Mouse (Mus musculus) left cerebral cortex, postnatal 4 days (tissue): ENCODE measurements around the gene Gsdma2. TPM values are rescaled to one million over a fixed set of nuclear protein-coding genes. Genes with fewer than 3 reads are reported as not detected.
"Not testable (repeated sequence)": the region's sequence is repeated elsewhere in the genome, so short reads cannot be mapped to it uniquely, and the experiment has no call there.

Experiments
- DNase-seq: peaks from one replicate; pipeline ENCODE4 v3.0.0-alpha.2; 2022
- intact Hi-C: fragments of 180-260 bp; cut with DNase I; formaldehyde crosslinking; loops from one replicate; pipeline ENCODE4 v1.15.1; 2025
- total RNA-seq, 2 experiments: library from RNA; stranded (reverse); gene quantifications; 2 replicates each; pipeline ENCODE4 v1.2.3; 2021

The Gsdma2 gene
- total RNA-seq, 2 experiments from 2014 or later, result not detected

DNA sequence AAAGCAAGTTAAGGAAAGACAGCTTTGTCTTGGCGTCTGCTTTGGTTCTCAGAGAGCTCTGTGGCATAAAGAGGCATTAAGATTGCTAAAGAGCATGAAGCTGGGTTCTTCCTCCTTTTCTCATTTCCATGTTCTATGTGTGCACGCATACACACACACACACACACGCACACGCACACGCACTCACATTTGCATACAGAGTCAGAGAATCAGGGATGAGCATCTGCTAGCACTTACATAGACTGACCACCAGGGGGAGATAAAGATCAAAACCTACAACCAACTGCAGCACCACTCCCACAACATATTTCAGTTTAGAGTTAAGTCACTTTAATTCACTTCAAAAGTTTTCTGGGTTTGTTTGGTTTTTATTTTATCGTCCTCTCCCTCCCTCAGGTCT is 14.0 kb downstream of the Gsdma2 start:
- intact Hi-C loops, result no loop called here

DNA sequence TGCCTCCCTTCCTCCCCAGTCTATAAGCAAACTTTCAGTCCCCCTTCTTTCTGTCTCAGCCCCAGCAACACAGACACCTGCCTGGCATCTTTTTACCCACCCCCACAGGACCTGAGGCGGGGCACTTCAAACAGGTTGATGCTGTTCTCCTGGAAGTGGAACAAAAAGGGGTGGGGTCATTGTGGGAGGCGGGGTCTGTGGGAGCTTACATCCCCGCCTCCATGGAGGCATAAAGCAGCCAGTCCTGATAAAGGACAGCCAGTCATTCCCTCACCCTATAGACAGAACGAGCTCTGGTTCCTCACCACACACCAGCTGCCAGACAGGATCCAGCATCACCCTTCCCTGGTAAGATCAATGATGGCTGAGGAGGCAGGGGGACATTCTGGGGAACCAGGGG is 17.5 kb downstream of the Gsdma2 start, which contains the start of gene Gsdma:
Gsdma (plus strand) TSS at position 261 of the 400 bp plus-strand sequence.
- intact Hi-C loops, result no loop called here
- DNase-seq, result no peak

More for the DNA sequence above, 14.0 kb downstream of the Gsdma2 start:
- peak; percentile 34 for DNase-seq

DNA sequence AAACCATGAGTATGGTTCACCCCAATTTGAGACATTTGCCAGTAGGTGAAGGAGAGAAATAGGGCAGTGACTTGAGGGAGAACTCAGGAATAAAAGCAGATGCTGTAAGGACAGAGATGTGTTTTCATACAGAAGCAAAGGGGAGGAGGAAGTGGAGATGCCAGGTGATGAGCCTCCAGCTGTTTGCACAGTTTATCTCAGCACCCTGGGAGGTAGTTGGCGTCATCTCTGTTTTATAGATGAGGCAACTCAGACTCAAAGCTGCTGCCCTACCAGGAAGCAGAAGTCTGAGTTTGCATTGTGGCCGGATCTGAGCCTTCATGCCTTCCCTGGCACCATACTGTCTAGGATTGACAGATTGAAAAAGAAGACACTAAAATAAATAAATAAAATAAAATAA is 22.4 kb downstream of the Gsdma2 start:
- intact Hi-C loops, result no loop called here
- DNase-seq, result no peak

DNA sequence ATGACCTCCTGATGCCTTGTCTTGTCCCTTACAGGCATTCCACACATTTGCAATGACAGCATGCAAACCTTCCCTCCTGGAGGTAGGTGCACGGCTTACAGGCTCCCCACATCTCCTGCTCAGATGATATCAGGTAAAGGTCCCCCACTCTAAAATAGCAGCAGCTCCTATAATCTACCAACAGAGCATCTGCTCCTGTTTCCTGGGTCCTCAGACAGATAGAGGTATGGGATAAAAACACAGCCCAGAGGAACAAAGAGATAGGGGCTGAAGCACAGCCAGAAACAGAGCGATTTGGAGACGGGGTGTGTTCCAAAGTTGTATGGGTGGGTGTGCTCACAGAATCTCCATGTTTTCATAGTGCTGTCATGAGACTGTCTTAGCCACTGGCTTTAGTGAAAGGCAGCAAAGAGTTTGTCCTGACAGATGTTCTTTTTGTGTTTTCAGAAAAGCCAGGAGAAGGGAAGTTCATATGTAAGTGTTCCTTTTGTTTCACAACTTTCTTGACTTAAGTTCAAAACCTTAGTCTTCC is 24.8 kb downstream of the Gsdma2 start:
- intact Hi-C loops, result no loop called here
- no peak for DNase-seq

DNA sequence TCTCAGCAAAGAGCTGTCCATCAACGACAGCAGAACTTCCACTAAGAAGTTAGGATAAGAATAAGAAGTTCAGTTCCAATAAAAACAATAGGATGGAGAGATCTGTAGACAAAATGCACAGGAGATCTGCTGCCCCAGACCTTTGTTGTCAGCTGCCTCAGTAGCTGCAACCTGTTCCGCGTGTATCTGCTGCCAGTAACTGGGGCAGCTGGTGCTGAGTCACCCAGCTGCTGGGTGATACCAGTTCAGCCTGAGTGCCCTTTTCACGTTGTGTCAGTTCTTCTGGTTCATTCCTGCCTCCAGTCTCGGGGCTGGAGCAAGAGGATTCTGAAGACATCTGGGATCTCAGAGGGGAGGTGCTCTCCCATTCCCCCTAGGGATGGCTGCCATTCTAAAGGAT is 25.3 kb downstream of the Gsdma2 start:
- intact Hi-C loops, result no loop called here
- DNase-seq, result no peak

DNA sequence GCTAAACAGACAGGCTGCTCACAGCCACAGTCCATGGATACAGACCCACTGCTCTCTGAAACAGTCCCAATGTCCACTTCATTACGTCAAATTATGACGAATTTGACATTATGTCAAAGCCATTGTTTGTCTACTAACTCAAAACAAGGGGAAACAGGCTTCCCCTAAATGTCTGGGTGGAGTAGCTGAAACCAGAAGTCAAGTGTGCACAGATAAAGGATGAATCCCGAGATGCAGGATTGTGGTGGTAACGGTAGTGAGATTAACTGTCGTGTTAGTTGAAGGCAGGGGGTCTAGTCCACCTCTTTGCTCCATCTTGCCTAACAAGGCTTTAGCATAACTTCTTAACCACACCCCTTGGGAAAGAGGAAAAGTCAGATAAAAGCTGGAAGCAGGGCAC is 25.9 kb downstream of the Gsdma2 start:
- no peak for DNase-seq
- intact Hi-C loops, result no loop called here

DNA sequence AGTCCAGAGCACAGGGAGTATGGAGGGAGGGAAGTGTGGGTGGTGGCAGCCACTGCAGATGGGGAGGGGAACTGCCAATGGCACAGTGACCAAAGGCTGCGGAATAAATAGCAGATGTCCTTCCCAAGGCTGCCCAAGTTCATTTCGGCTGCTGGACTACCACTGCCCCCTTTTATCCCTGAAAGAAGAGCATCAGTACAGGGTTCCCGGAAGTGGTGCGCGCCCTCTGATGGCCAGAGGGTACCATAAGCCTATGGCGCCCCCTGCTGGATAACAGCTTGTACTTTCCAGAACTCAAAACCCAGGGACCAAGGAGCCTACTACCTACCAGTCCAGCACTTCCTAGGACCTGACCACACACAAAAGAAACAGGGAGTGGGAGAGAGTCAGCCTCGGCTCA is 26.6 kb downstream of the Gsdma2 start:
- peak; percentile 74 for DNase-seq
- intact Hi-C loops, result not testable (repeated sequence)

DNA sequence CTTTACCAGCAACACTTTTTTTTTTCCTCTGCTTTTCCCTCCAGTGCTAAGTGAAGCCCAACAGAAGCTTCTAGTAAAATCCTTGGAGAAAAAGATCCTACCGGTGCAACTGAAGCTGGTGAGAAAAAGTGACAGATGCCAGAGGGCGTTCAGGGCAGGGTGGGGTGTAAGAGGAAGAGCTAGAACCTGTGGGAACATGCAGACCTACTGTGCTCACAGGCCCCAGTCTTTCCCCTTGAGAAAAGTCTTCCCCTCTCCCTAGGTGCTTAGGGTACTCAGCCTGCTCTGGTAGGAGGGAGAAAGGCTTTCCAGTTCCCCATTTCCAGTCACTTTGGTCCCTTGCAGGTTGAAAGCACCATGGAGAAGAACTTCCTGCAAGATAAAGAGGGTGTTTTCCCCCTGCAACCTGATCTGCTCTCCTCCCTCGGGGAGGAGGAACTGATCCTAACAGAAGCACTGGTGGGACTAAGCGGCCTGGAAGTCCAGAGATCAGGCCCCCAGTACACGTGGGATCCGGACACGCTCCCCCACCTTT is 29.3 kb downstream of the Gsdma2 start:
- no peak for DNase-seq
- intact Hi-C loops, result loop anchor here (5.0 kb wide), 1 partner anchor 69 kb away; no protein-coding TSS in a partner anchor

DNA sequence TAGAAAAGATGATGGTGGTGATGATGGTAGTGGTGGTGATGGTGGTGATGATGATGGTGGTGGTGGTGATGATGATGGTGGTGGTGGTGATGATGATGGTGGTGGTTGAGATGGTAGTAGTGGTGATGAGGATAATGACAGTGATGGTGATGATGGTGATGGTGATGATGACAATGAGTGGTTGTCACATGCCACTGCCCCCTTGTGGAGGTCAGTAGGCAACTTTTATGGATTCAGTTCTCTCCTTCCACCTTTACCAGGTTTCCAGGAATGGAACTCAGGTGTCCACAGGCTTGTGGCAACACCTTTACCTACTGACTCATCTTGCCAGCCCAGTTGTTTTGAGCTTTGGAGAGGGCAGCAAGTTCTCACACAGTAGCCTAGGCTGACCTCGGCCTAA is 33.5 kb downstream of the Gsdma2 start:
- DNase-seq, result no peak
- intact Hi-C loops, result no loop called here

DNA sequence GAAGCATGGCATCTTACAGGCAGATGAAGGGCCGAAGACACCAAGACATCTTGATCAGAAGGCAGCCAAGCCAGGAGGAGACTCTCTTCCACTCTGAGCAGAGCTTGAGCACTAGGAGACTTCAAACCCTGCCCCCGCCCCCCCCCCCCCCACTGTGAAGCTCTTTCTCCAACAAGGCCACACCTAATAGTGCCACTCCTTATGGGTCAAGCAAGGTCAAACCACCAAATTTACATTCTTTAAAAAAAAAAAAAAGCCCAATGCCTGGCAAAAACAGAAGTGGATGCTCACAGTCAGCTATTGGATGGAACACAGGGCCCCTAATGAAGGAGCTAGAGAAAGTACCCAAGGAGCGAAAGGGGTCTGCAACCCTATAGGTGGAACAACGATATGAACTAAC is 34.0 kb downstream of the Gsdma2 start:
- intact Hi-C loops, DNase-seq: not testable (repeated sequence)

DNA sequence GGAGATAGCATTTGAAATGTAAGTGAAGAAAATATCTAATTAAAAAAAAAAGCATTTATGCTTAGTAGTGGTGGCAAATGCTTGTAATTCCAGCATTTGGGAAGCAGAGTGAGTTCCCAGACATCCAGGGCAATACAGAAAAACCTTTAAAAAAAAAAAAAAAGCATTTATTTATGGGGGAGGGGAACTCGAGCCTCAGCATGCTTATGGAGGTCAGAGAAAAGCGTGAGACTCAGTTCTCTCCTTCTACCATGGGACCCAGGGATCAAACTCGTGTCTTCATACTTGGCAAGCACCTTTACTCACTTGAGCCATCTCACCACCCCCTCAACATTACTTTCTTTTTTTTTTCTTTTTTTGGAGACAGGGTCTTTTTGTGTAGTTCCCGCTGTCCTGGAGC is 34.6 kb downstream of the Gsdma2 start:
- DNase-seq, result no peak
- intact Hi-C loops, result no loop called here

DNA sequence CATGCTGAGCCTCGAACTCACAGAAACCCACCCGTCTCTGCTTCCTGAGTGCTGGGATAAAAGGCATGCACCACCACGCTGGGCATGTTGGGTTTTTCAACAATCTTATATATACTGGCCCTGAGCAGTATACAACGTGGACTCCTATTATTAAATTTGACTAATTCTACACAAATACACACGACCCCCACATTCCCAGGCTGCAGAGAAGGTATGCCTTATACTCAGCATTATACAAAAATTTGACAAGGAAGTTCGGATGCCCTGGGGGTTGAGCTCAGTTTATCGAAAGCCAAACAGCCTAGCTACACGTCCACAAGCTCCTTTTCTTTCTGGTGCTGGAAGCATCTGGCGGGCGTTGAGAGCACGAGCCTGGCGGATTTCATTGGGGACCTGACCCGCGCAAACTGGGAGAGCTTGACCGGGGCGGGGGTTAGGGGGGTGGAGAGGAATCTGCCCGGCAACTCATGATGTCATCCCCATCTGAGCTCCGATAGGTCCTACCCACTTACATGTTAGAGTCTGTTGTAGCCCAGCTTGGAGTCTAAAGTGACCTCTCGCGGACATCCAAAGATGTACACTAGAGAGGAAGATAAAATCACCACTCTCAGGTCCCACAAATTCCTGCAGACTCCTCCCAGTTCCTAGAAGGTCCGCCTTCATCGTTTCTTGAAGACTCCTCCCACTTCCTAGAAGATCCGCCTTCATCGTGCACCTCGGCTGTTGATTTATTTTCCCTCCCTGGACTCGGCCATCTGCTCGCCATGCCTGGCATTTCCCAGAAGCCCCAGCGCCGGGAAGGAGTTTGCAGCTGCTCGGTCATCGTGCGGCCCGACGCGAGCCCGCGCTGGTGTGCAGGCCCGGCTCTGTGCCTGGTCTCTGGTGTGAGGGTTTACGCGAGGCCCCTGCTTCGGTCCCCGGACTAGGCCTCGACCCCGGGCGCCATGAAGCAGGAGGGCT is 35.5 kb downstream of the Gsdma2 start, which contains the start of gene Psmd3:
Psmd3 (plus strand) TSS at position 769 of the 960 bp plus-strand sequence.
- intact Hi-C loops, result no loop called here
- DNase-seq, result peak; percentile 95

DNA sequence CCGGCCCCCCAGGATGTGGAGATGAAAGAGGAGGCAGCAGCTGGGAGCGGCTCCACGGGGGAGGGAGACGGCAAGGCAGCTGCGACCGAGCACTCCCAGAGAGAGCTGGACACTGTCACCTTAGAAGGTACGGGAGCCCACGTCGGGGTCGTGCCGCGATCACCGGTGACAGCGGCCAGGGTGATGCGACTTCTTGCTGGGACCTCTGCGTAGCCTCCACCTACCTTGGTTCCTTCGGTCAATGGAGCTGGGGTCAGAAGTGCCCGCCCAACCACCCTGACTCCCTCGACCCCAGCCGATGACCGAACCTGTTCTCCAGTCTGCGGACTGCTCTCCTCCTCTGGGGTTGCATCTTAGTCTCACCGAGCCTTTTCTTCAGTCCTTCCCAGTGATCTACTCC is 36.3 kb downstream of the Gsdma2 start:
- intact Hi-C loops, result no loop called here
- no peak for DNase-seq

DNA sequence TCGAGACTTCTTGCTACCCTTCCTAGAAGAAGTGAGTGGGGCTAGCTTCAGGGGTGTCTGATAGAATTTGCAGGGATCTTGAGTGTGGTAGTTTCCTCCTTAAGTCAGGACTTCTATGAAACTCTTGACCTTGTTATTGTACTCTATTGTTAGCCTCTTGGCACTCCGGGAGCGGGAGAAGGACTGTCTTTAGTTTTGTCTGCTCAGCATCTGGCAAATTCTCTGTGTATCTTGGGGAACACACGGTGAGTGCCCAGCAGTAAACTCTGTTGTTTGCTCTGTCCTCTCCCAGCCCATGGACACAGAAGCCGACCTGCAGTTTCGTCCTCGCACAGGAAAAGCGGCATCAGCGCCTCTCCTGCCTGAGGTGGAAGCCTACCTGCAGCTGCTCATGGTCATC is 39.1 kb downstream of the Gsdma2 start:
- DNase-seq, result no peak
- intact Hi-C loops, result no loop called here

DNA sequence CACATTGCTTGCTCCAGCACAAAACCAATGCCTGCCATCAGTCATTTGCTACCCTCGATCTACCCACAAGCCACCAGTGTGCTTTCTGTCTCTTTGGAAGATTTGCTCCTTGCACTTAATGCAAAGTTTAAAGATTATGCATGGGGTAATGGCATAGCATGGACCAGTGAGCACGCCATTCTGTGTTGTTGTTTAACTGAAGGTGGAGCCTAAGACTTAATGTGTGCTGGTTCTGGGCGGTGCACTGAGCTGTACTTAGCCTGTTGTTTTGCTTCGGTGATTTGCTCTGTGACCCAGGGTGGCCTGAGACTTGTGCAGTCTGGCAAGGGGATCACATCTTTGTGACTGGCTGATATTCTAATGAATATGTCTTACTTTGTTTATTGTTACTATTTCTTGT is 40.4 kb downstream of the Gsdma2 start:
- DNase-seq, result no peak
- intact Hi-C loops, result no loop called here

DNA sequence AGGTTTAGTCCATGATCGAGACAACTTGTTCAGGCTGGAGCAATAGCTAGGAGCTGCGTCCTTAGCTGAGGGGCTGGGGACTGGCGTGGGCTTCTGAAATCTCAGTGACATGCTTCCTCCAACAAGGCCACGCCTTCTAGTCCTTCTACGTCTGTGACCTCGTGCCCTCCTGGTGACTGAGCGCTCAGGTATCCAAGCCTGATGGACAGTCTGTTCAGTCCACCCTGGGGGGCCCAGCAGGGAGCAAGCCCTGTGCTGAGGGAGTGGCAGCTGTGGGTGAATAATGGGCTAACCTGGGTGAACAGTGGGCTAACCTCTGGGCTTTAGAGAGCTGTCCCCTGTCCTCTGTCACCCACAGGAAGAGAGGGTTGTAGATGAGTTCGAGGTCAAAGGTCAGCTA is 41.5 kb downstream of the Gsdma2 start:
- intact Hi-C loops, result no loop called here
- no peak for DNase-seq

DNA sequence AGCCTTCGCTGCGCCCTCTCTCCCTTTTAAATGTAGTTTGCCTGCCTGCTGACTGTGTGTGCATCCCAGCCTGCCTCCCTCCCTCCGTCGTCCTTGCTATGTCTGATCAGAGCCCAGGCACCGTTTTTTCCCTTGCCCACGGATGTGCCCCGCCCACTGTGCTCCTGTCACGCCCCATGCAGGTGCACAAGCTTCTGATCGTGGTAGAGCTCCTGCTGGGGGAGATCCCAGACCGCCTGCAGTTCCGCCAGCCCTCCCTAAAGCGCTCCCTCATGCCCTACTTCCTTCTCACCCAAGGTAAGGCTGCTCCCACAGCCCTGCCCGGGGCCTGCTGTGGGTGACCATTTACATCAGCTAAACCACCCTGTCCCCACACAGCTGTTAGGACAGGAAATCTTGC is 46.6 kb downstream of the Gsdma2 start:
- intact Hi-C loops, result no loop called here
- DNase-seq, result no peak

DNA sequence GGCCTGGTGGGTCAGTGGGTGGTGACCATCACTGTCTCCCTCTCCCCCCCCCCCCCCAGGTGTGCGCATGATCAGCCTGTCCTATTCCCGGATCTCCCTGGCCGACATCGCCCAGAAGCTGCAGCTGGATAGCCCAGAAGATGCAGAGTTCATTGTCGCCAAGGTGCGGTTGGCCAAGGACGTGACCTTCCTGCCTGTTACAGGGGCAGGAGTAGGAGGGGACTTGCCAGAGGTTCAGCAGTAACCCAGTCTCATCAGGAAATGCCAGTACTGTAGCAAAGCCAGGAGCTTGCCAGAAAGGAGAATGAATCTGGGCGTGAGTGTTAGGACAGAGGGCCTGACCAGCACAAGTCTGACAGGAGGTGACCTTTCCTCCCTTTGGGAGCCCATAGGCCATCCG is 47.2 kb downstream of the Gsdma2 start:
- intact Hi-C loops, result no loop called here
- DNase-seq, result no peak

DNA sequence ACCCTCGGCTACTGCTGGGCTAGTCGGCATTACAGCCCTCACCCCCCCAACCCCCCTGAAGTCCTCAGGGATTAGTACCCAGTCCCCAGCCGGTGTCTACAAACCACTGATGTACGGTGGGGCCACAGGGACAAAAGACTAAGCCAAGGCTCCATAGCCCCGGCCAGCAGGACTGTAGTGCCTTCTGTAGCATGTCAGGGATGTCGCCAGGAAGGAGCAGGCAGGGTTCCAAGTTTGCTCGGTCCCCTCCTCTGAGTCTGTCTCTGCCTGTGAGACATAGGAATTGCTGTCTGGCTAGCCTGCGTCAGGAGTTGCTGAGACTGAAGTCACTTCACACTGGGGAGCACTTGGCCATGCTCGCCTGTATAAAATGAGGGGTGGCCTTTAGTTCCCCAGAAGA is 47.7 kb downstream of the Gsdma2 start:
- DNase-seq, result no peak
- intact Hi-C loops, result no loop called here

DNA sequence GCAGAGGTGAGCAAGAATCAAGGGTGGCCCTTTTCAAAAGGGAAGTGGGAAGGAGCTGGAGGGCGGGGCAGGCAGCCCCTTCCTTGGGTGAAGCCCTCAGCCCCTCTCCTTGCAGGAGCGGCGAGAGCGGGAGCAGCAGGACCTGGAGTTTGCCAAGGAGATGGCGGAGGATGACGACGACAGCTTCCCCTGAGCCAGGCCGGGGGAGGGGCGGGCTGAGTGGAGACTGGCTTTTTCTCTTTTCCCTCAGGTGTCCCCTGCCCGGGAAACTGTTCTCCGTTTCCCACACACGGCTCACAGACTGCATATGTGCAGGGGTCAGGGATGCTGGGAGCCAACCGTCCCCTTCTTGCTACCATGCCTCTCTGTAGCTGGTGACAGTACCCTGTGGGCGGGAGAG is 48.8 kb downstream of the Gsdma2 start:
- DNase-seq, result no peak
- intact Hi-C loops, result no loop called here

DNA sequence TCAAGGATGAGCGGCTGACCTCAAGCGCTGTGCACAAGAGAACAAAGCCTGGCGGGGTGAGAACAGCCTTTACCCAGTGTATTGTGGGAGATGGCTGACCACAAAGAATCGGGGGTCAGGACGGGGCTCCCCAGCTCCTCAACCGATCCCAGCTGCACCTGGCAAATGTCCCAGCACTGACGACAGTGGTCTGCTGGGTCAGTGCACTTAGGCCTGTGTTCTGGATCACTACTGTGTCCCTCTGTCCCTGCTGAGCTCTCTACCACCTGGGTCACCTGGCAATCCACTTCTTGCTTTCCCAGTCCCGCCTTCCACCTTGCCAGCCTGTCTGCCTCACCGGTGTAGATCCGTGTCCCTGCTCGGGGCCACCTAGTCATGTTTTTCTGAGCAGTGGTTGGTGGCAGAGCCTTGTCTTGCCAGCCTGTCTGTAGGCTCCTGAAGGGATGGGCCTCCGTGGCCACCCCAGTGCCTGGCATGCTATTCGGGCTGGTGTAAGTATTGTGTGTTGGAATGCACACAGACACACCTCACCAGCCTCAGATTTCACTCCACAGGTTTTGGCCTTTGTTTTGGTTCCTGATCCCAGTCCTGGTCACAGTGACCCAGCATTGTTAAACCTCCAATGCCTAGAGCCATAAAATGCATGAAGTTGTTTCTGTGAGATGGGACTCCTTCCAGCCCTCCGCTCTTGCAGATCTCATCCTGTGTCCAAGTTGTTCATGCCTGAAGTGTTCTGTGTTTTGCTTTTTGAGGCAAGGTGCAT is 50.1 kb downstream of the Gsdma2 start:
- intact Hi-C loops, result no loop called here
- DNase-seq, result no peak
